Mouse (Mus musculus): Measurements from ENCODE around the gene Ccdc85c. TPM values are rescaled to one million over a fixed set of nuclear protein-coding genes. Genes with fewer than 3 reads are reported as not detected.

The Ccdc85c gene
- polyA plus RNA-seq, 1 experiment from 2014 or later: 6.6 TPM

DNA sequence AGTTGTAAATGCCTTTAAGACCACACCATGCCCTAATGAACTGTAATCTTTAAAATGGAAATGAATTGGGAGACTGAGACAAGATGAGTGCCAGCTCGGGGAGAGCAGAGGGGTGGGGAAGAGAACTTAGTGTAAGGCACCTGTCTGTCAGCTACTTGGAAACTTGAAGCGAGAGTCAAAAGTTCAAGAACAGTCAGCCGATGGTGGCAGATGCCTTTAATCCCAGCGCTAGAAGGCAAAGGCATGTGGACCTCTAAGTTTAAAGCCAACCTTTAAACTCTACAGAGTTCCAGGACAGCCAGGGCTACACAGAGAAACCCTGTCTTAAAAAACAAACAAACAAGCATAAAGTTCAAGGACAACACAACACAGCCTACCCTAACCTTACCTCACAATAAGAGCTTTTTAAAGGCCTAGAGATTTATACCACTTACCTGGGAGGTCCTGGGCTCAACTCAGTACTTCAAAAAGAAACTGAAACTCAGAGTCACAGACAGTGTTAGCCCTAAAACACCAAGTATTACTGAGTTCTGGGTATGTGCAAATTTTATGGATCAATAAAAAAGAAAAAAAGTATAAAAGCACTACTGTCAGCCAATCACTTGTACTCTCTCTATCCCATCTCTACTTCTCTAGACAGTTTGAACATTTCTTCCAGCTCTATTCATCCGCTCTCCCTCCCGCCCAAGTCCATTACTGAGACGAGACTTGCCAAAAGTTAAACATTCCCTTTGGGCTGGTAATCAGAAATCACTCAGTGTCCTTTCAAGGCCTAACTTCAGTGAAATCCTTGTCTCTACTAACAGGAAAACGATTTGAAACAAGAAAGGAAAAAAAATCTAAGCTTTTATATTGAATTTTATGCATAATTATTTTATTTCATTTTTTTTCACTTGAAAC lies 100.4 kb downstream of the Ccdc85c start:
- no peaks in the 10 kb centered on the region for H3K36me3 ChIP-seq
- no peak overlapping the region for H3K4me2 ChIP-seq (replicated peaks)
- no peak overlapping the region for H3K27ac ChIP-seq
- H3K9me3 ChIP-seq: no peaks in the 10 kb centered on the region
- peaks cover 40% of the 10 kb centered on the region for H3K4me1 ChIP-seq
- H3K9ac ChIP-seq: no peak overlapping the region
- no peaks in the 10 kb centered on the region for H3K27me3 ChIP-seq
- no peak for ATAC-seq (ENCODE audit: low FRiP score, low read depth)
- no peak overlapping the region for H3K4me3 ChIP-seq
- WGBS: 62% methylated on average over 8 of the region's 8 CpGs

GRCm38 (mm10) chr12:108172639-108173038 lies 102.6 kb downstream of the Ccdc85c start:
- Histone ChIP-seq H3K27me3 (no peaks in the 10 kb centered on the region), H3K4me2 (replicated peaks) (no peak overlapping the region), H3K9ac (no peak overlapping the region), H3K36me3 (no peaks in the 10 kb centered on the region), H3K9me3 (no peaks in the 10 kb centered on the region), H3K4me1 (peaks cover 38% of the 10 kb centered on the region), H3K4me3 (no peak overlapping the region), H3K27ac (no peak overlapping the region)
- ATAC-seq (ENCODE audit: low FRiP score, low read depth): no peak
- 78% methylated on average over 4 of the region's 4 CpGs for WGBS

- Histone ChIP-seq H3K4me1 (peaks cover 27% of the 10 kb centered on the region), H3K27me3 (no peaks in the 10 kb centered on the region), H3K27ac (no peak overlapping the region), H3K4me3 (no peak overlapping the region), H3K36me3 (no peaks in the 10 kb centered on the region), H3K4me2 (replicated peaks) (no peak overlapping the region), H3K9ac (no peak overlapping the region), H3K9me3 (no peaks in the 10 kb centered on the region)
- no peak for ATAC-seq (ENCODE audit: low FRiP score, low read depth)
Observed at GRCm38 (mm10) chr12:108171336-108171735, 103.9 kb downstream of the Ccdc85c start.

GRCm38 (mm10) chr12:108170467-108170866 lies 104.8 kb downstream of the Ccdc85c start:
- ATAC-seq (ENCODE audit: low FRiP score, low read depth): no peak
- H3K9me3 ChIP-seq: no peaks in the 10 kb centered on the region
- WGBS: 86% methylated on average over 3 of the region's 3 CpGs
- H3K27me3 ChIP-seq: no peaks in the 10 kb centered on the region
- H3K36me3 ChIP-seq: no peaks in the 10 kb centered on the region
- no peak overlapping the region for H3K9ac ChIP-seq
- peaks cover 23% of the 10 kb centered on the region for H3K4me1 ChIP-seq
- no peak overlapping the region for H3K27ac ChIP-seq
- H3K4me2 ChIP-seq (replicated peaks): no peak overlapping the region
- H3K4me3 ChIP-seq: no peak overlapping the region

GRCm38 (mm10) chr12:108168909-108169308 lies 106.3 kb downstream of the Ccdc85c start:
- no peak overlapping the region for H3K4me2 ChIP-seq (replicated peaks)
- no peak overlapping the region for H3K9ac ChIP-seq
- H3K9me3 ChIP-seq: no peaks in the 10 kb centered on the region
- 74% methylated on average over 3 of the region's 3 CpGs for WGBS
- peaks cover 13% of the 10 kb centered on the region for H3K4me1 ChIP-seq
- ATAC-seq (ENCODE audit: low FRiP score, low read depth): no peak
- peaks cover 5% of the 10 kb centered on the region for H3K36me3 ChIP-seq
- no peaks in the 10 kb centered on the region for H3K27me3 ChIP-seq
- H3K4me3 ChIP-seq: no peak overlapping the region
- no peak overlapping the region for H3K27ac ChIP-seq

GRCm38 (mm10) chr12:108163706-108164105 lies 111.5 kb downstream of the Ccdc85c start:
- 82% methylated on average over 3 of the region's 3 CpGs for WGBS

GRCm38 (mm10) chr12:108162036-108162435 lies 113.2 kb downstream of the Ccdc85c start:
- Histone ChIP-seq H3K36me3 (peaks cover 63% of the 10 kb centered on the region), H3K4me2 (replicated peaks) (no peak overlapping the region), H3K27ac (no peak overlapping the region), H3K27me3 (no peaks in the 10 kb centered on the region), H3K9me3 (no peaks in the 10 kb centered on the region), H3K9ac (no peak overlapping the region), H3K4me3 (no peak overlapping the region), H3K4me1 (no peaks in the 10 kb centered on the region)
- no peak for ATAC-seq (ENCODE audit: low FRiP score, low read depth)
- WGBS: 88% methylated on average over 1 of the region's 1 CpGs

More at GRCm38 (mm10) chr12:108163706-108164105, 111.5 kb downstream of the Ccdc85c start:
- peaks cover 51% of the 10 kb centered on the region for H3K36me3 ChIP-seq
- H3K4me3 ChIP-seq: no peak overlapping the region
- H3K27me3 ChIP-seq: no peaks in the 10 kb centered on the region
- no peak overlapping the region for H3K27ac ChIP-seq
- H3K4me1 ChIP-seq: no peaks in the 10 kb centered on the region
- no peak overlapping the region for H3K9ac ChIP-seq
- H3K4me2 ChIP-seq (replicated peaks): no peak overlapping the region
- no peak for ATAC-seq (ENCODE audit: low FRiP score, low read depth)
- H3K9me3 ChIP-seq: no peaks in the 10 kb centered on the region

GRCm38 (mm10) chr12:108159863-108160262 lies 115.4 kb downstream of the Ccdc85c start:
- Histone ChIP-seq H3K36me3 (peaks cover 80% of the 10 kb centered on the region), H3K4me1 (no peaks in the 10 kb centered on the region), H3K27ac (no peak overlapping the region), H3K9ac (no peak overlapping the region), H3K27me3 (no peaks in the 10 kb centered on the region), H3K4me2 (replicated peaks) (no peak overlapping the region), H3K9me3 (no peaks in the 10 kb centered on the region), H3K4me3 (no peak overlapping the region)
- ATAC-seq (ENCODE audit: low FRiP score, low read depth): no peak

Other genes starting within 250 kb of the Ccdc85c start
- 93.2 and 96.1 TPM in 2 replicates for gene Setd3, start 96.1 kb downstream of the Ccdc85c start, polyA plus RNA-seq (2015; fragmentation: Nextera tagmentation; extraction: Ambion mirVana)
- gene Ccnk, start 95.8 kb downstream of the Ccdc85c start, polyA plus RNA-seq (2015; fragmentation: Nextera tagmentation; extraction: Ambion mirVana): 4.1 and 4.4 TPM in 2 replicates
- 0.83 and 1.1 TPM in 2 replicates for gene Hhipl1, start 30.8 kb upstream of the Ccdc85c start, polyA plus RNA-seq (2015; fragmentation: Nextera tagmentation; extraction: Ambion mirVana)
- gene Cyp46a1, start 59.0 kb upstream of the Ccdc85c start, polyA plus RNA-seq (2015; fragmentation: Nextera tagmentation; extraction: Ambion mirVana): 7.2 and 8.8 TPM in 2 replicates
- gene Eml1, start 95.5 kb upstream of the Ccdc85c start, polyA plus RNA-seq (2015; fragmentation: Nextera tagmentation; extraction: Ambion mirVana): 36.5 and 41.9 TPM in 2 replicates

All from limb, embryonic 13.5 days (tissue).